Mouse (Mus musculus) ES-E14 (cell line): ENCODE measurements around the gene Gm20532. TPM values are rescaled to one million over a fixed set of nuclear protein-coding genes. Genes with fewer than 3 reads are reported as not detected.

Source experiments
- DNase-seq: peaks from one replicate; pipeline ENCODE4 v3.0.0-alpha.2; 2013; ENCODE audit warnings: low read depth, low spot score
- H3K27ac ChIP-seq: 2 replicates; pipeline ENCODE4 v1.5.1; 2012; ENCODE audit warnings: low read depth, mild to moderate bottlenecking, low read length, moderate library complexity, mixed read lengths; ENCODE audit not compliant: poor library complexity, insufficient read depth, severe bottlenecking
- H3K36me3 ChIP-seq: 2 replicates; pipeline ENCODE4 v1.6.1; 2012; ENCODE audit warnings: mild to moderate bottlenecking, low read length, moderate library complexity, mixed read lengths; ENCODE audit not compliant: control insufficient read depth, poor library complexity, insufficient read depth, severe bottlenecking
- H3K4me1 ChIP-seq, 2 experiments: fragments of 150-350 bp in 1 of 2; sonication (generic) in 1 of 2; 2 replicates each; pipeline ENCODE4 v1.6.1; 2012; ENCODE audit warnings: low read length in 2 of 2, mild to moderate bottlenecking in 1 of 2, mixed read lengths in 1 of 2; ENCODE audit not compliant: control insufficient read depth in 2 of 2, insufficient read depth in 2 of 2, poor library complexity in 1 of 2
- H3K4me3 ChIP-seq, 2 experiments: fragments of 150-350 bp in 1 of 2; sonication (generic) in 1 of 2; 2 replicates each; pipeline ENCODE4 v1.5.1; 2012; ENCODE audit warnings: low read length in 2 of 2, low read depth in 1 of 2, mild to moderate bottlenecking in 1 of 2, mixed read lengths in 1 of 2; ENCODE audit not compliant: insufficient read depth in 1 of 2, poor library complexity in 1 of 2, severe bottlenecking in 1 of 2
- H3K9ac ChIP-seq: 2 replicates; pipeline ENCODE4 v1.6.1; 2012; ENCODE audit warnings: low read depth, mild to moderate bottlenecking, low read length, mixed read lengths; ENCODE audit not compliant: poor library complexity, insufficient read depth, severe bottlenecking
- H3K9me3 ChIP-seq: fragments of 150-350 bp; sonication (generic); 2 replicates; pipeline ENCODE4 v1.6.1; 2012; ENCODE audit warnings: low read depth, mild to moderate bottlenecking, low read length; ENCODE audit not compliant: control insufficient read depth, insufficient read depth
- CHD2 ChIP-seq: IDR thresholded peaks from 2 replicates; pipeline ENCODE4 v1.6.1; 2014; ENCODE audit warnings: mild to moderate bottlenecking, low read depth, low read length, inconsistent platforms
- HCFC1 ChIP-seq: IDR thresholded peaks from 2 replicates; pipeline ENCODE4 v1.6.1; 2012; ENCODE audit warnings: low read length, inconsistent platforms, borderline replicate concordance; ENCODE audit not compliant: insufficient read depth
- MAFK ChIP-seq: IDR thresholded peaks from 2 replicates; pipeline ENCODE4 v1.6.1; 2014; ENCODE audit warnings: mild to moderate bottlenecking, low read depth, low read length, inconsistent platforms; ENCODE audit not compliant: insufficient read depth
- ZC3H11A ChIP-seq: IDR thresholded peaks from 2 replicates; pipeline ENCODE4 v1.6.1; 2012; ENCODE audit warnings: low read depth, mild to moderate bottlenecking, inconsistent platforms, low read length, borderline replicate concordance
- ZNF384 ChIP-seq: IDR thresholded peaks from 2 replicates; pipeline ENCODE4 v1.6.1; 2012; ENCODE audit warnings: low read depth, low read length, inconsistent platforms
- in situ Hi-C, 2 experiments: fragments of 600-800 bp; cut with MboI; formaldehyde crosslinking; loops; one replicate each; pipeline ENCODE4 v1.15.1; 2025; ENCODE audit warnings: low sequenced_read_pairs in 2 of 2, inconsistent platforms in 1 of 2; ENCODE audit not compliant: unreplicated experiment in 2 of 2
- total RNA-seq: library from RNA; depleted of rRNA; stranded (reverse); fragments of 300-350 nt; gene quantifications from 2 replicates; pipeline ENCODE4 v1.2.3, GENCODE M21; 2012

Gene Gm20532
- total RNA-seq, 1 experiment: not detected

DNA sequence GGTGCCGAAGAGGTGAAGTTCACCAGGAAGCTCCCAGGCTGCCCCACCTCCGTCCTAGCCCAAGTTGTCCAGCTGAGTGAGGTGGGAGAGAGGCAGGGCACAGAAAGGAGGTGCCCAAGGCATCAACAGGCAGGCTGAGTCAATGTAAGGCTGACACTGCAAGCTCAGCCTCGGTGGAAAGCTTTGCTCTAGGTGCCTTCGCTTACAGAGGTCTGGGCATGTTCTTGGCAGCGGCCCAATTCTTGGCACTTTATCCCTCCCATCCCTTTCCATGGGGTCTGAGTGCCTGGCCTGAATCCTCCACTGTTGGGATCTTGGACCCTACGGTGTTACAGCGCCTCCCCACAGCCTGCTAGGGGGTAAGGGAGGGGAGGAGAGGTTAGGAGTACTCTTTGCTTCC lies 3.7 kb upstream of the Gm20532 start:
- in situ Hi-C loops: no loop called here
- H3K4me1 ChIP-seq: peaks cover 4 to 20% of the 10 kb centered on the region in 2 experiments; a peak in 3 of 4 replicates

DNA sequence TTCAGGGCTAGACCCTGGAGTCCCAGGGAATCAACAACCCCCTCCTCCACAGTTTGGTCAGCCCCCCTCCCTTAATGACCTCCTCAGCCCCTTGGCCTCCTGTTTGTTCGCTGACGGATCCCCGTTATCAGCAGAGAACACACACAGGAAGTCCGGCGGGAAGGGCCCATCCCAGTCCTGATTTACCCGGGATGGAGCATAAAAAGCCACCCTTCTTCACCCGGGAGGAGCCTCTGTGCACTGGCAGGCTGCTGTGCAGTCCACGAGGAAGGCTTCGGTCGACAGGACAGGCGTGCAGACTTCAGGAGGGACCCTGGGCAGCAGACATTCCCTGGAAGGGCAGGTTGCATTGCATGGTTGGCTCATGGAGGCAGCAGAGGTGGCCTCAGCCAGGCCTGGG lies 2.8 kb upstream of the Gm20532 start:
- Histone ChIP-seq H3K27ac (no peak overlapping the region), H3K9ac (no peak overlapping the region), H3K4me1 (peaks cover 4 to 19% of the 10 kb centered on the region in 2 experiments; a peak in 3 of 4 replicates), H3K36me3 (no peaks in the 10 kb centered on the region), H3K4me3 (no peak overlapping the region), H3K9me3 (no peaks in the 10 kb centered on the region)
- in situ Hi-C loops: no loop called here
- no peak for DNase-seq
- TF ChIP-seq ZC3H11A (no peak), ZNF384 (no peak), HCFC1 (no peak), CHD2 (no peak), MAFK (no peak)

More for the DNA sequence above, 3.7 kb upstream of the Gm20532 start:
- no peak overlapping the region for H3K27ac ChIP-seq
- DNase-seq: no peak
- H3K9me3 ChIP-seq: no peaks in the 10 kb centered on the region
- no peak overlapping the region for H3K4me3 ChIP-seq
- no peaks in the 10 kb centered on the region for H3K36me3 ChIP-seq
- no peak overlapping the region for H3K9ac ChIP-seq
- TF ChIP-seq CHD2 (no peak), ZNF384 (no peak), MAFK (no peak), HCFC1 (no peak), ZC3H11A (no peak)

DNA sequence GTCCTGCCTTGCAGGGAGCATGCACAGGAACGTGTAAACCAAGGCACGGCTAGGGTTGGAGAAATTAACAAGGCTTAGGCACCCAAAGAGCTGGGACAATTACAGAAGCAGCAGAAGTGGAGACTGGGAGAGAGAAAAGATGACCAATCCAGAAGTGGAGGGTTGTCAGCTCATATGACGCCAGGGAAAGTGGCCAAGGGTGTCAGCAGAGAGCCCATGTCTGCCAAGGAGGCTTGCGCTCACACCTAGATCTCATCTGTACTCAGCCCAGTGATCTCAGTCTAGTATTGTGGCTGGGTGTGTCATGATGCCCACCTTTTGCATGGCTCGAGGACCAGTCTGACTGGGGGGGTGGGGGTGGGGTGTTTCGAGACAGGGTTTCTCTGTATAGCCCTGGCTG lies 726 bp upstream of the Gm20532 start:
- Histone ChIP-seq H3K9ac (no peak overlapping the region), H3K4me3 (no peak overlapping the region; a peak in 1 of 4 replicates), H3K4me1 (peaks cover 4 to 19% of the 10 kb centered on the region in 2 experiments; a peak in 3 of 4 replicates), H3K36me3 (peaks cover 6% of the 10 kb centered on the region; the same call in 1 of the 2 replicates), H3K9me3 (no peaks in the 10 kb centered on the region), H3K27ac (no peak overlapping the region)
- in situ Hi-C loops: no loop called here
- no peak for DNase-seq
- no peak for TF ChIP-seq MAFK
- TF ChIP-seq ZNF384: no peak
- TF ChIP-seq ZC3H11A: no peak
- TF ChIP-seq HCFC1: no peak
- no peak for TF ChIP-seq CHD2

DNA sequence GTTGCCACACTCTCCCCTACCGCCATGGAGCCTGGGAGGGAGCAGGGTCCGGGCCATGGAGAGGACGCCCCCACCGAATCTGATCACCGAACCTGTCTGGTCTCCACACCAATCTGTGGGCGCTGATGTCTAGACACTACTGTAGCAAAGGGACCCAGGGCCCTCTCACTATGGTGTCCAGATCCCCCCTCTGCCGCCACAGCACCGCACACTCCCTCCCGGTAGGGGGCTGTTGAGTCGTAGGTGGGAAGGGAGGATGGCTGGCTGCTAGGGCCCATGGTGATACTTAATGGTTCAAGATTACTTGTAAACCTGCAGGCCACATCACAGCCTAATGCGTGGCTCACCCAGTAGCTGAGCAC lies 586 bp downstream of the Gm20532 start:
- Histone ChIP-seq H3K27ac (no peak overlapping the region), H3K4me3 (peak overlapping the region; percentile 84 to 91), H3K9ac (peak overlapping the region; percentile 95), H3K36me3 (peaks cover 12% of the 10 kb centered on the region; the same call in 1 of the 2 replicates), H3K9me3 (no peaks in the 10 kb centered on the region), H3K4me1 (peaks cover 4 to 19% of the 10 kb centered on the region in 2 experiments; a peak in 3 of 4 replicates)
- in situ Hi-C loops: no loop called here
- DNase-seq: no peak
- TF ChIP-seq ZC3H11A (no peak), ZNF384 (no peak), HCFC1 (no peak), CHD2 (no peak), MAFK (no peak)
